Mouse (Mus musculus) limb, embryonic 12.5 days (tissue): ENCODE data around the gene Scamp5. TPM values are rescaled to one million over a fixed set of nuclear protein-coding genes. Genes with fewer than 3 reads are reported as not detected.

Experiments
- ATAC-seq: fragments of 200-750 bp; cut with Nextera tagmentation; 2 replicates; pipeline ENCODE4 v1.8.0; 2017; ENCODE audit warnings: low read depth, moderate TSS enrichment; ENCODE audit not compliant: insufficient number of reproducible peaks, insufficient read depth, low FRiP score, low TSS enrichment
- H3K27ac ChIP-seq: fragments of 300-500 bp; sonication (generic); 2 replicates; pipeline ENCODE4 v1.5.1; 2016; ENCODE audit warnings: mild to moderate bottlenecking, moderate library complexity
- H3K27me3 ChIP-seq: fragments of 300-500 bp; sonication (generic); 2 replicates; pipeline ENCODE4 v1.6.1; 2016; ENCODE audit warnings: mild to moderate bottlenecking, moderate library complexity
- H3K36me3 ChIP-seq: fragments of 300-500 bp; sonication (generic); 2 replicates; pipeline ENCODE4 v1.6.1; 2016; ENCODE audit warnings: mild to moderate bottlenecking, moderate library complexity
- H3K4me1 ChIP-seq: fragments of 300-500 bp; sonication (generic); replicated peaks from 2 replicates; pipeline ENCODE4 v1.6.1; 2016
- H3K4me2 ChIP-seq: fragments of 300-500 bp; sonication (generic); 2 replicates; pipeline ENCODE4 v1.6.1; 2016; ENCODE audit warnings: mild to moderate bottlenecking, moderate library complexity
- H3K4me3 ChIP-seq: fragments of 300-500 bp; sonication (generic); replicated peaks from 2 replicates; pipeline ENCODE4 v1.5.1; 2016; ENCODE audit warnings: mild to moderate bottlenecking
- H3K9ac ChIP-seq: fragments of 300-500 bp; sonication (generic); replicated peaks from 2 replicates; pipeline ENCODE4 v1.6.1; 2016; ENCODE audit warnings: mild to moderate bottlenecking, moderate library complexity
- H3K9me3 ChIP-seq: fragments of 300-500 bp; sonication (generic); 2 replicates; pipeline ENCODE4 v1.6.1; 2016; ENCODE audit warnings: mild to moderate bottlenecking, moderate library complexity
- WGBS: fragments of 180-500 bp; shearing (Covaris S2); methylation state at CpG from one replicate; pipeline ENCODE4 v1.1.7; 2016; 5-methylcytosine and 5-hydroxymethylcytosine counted together
- polyA plus RNA-seq: library from polyadenylated mRNA; unstranded; fragments of >200 nt; fragmentation: Nextera tagmentation; extraction: Ambion mirVana; gene quantifications from 2 replicates; pipeline ENCODE4 v1.2.1, GENCODE M21; 2016

Gene Scamp5
- polyA plus RNA-seq, 1 experiment from 2014 or later, result 10.6 TPM

DNA sequence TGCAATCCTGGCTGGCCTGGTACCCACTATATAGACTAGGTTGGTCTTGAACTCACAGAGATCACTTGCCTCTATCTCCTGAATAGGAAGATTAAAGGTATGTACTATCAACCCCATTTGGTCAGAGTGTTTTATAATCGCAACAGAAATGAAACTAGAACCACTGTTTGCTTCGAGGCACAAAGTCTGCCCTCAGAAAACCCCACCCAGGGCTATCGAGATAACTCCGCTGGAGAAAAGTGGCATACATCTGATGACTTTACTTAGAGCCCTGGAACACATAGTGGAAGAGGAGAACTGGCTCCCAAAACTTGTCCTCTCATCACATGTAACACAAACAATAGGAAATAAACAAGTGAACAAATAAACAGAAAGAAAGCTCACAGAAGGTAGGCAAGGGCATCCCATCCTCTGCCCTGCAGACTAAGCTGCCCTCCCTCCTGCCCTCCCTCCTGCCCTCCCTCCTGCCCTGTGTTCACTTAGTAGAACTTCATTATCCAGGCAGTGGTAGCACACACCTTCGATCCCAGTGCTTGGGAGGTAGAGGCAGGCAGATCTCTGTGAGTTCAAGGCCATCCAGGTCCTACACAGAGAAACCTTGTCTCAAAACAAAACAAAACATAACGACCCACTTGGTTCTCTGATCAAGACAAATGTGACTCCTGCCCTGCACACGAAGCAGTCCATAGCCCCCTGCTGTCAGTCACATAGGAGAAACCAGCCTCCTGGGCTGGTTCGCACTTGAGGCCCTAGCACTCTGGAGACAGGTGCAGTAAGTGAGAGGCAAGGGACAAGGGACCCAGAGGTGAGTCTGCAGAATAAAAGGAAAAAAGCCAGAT, 15.0 kb downstream of the Scamp5 start:
- H3K36me3 ChIP-seq, result no peaks in the 10 kb centered on the region
- no peak overlapping the region for H3K4me3 ChIP-seq
- H3K9me3 ChIP-seq, result no peaks in the 10 kb centered on the region
- H3K9ac ChIP-seq, result no peak overlapping the region
- no peaks in the 10 kb centered on the region for H3K4me1 ChIP-seq
- no peak overlapping the region for H3K27ac ChIP-seq
- no peak for ATAC-seq
- no peaks in the 10 kb centered on the region for H3K27me3 ChIP-seq
- WGBS, result 85% methylated on average over 8 of the region's 8 CpGs
- no peak overlapping the region for H3K4me2 ChIP-seq

DNA sequence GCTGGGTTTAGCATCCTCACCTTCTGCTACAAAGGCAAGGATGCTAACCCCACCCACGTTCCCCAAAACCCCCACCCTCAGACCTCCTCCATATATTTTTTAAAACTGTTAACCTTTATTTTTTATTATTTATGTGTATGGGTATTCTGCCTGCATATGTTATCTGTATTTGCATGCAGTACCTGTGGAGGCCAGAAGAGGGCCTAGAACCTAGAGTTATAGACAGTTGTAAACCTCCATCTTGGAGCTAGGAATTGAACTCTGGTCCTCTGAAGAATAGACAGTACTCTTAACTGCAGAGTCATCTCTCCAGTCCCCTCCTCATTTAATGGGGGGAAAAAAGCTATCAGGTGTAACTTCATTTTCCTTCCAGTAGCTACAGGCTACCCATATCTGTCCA, 18.1 kb downstream of the Scamp5 start:
- Histone ChIP-seq H3K4me2 (no peak overlapping the region), H3K4me3 (no peak overlapping the region), H3K36me3 (0 out of 2 replicates have a peak, but pooled peaks cover 4% of the 10 kb centered on the region), H3K27me3 (no peaks in the 10 kb centered on the region), H3K4me1 (no peaks in the 10 kb centered on the region), H3K9ac (no peak overlapping the region), H3K9me3 (no peaks in the 10 kb centered on the region), H3K27ac (no peak overlapping the region)
- WGBS, result 64% methylated on average over 1 of the region's 1 CpGs
- no peak for ATAC-seq

DNA sequence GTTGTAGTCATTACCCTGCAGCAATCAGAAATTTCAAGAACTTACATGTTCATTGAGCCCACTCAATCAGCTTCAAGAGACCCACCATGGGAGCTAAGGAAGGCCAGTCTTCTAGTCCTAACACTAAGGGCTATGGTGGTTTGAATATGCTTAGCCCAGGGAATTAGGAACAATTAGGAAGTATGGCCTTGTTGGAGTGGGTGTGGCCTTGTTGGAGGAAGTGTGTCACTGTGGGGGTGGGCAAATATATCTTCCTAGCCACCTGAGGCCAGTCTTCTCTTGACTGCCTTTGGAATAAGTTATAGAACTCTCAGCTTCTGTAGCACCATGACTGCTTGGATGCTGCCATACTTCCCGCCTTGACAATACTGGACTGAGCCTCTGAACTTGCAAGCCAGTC, 27.2 kb downstream of the Scamp5 start:
- 88% methylated on average over 1 of the region's 1 CpGs for WGBS
- H3K4me2 ChIP-seq, result no peak overlapping the region

DNA sequence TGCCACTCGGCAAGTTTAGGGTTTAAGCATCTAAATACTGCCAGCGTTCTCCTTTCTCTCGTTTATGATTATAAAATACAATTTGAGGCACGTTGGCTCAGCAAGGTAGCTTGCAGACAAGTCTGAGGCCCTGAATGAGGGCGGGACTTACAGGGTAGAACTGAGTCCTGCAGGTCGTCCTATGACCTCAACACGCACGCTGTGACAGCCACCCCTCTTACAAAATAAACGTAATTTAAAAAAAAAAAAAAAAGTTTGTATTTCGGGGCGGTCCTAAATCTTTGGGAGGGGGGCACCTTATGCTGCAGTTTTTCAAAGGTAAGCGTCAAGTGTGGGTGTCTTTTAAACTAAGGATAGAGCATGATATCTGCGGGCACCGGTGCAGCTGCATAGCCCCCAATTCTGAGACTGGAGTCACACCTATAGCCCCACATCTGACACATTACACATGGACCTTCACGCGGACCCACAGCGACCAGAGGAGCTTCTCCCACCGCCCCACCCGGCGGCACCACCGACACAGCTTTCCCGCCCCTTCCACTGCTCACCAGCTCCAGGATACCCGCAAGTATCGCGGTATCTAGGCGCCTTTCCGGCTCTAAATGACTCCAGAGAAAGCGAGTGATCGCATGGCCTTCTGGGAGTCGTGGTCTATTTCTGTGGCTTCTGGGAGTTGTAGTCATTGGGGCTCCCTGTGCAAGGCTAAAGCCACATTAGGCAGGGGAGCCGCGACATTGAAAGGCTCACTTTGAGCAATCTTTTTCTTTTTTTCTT, 28.2 kb downstream of the Scamp5 start, which contains the start of gene Ppcdc:
TSS of gene Ppcdc (minus strand) at position 603 of the 774 bp plus-strand sequence.
- Histone ChIP-seq H3K4me1 (no peaks in the 10 kb centered on the region; the same call in 1 of the 2 replicates), H3K4me3 (peak within 1 kb of the TSS; percentile 51), H3K27ac (peak within 1 kb of the TSS; percentile 77), H3K9ac (peak within 1 kb of the TSS; percentile 66), H3K36me3 (0 out of 2 replicates have a peak, but pooled peaks cover 1% of the 10 kb centered on the region), H3K27me3 (no peaks in the 10 kb centered on the region), H3K9me3 (no peaks in the 10 kb centered on the region), H3K4me2 (peak within 1 kb of the TSS; percentile 67)
- peak; percentile 96 for ATAC-seq
- 4% methylated on average over 32 of the region's 32 CpGs for WGBS

More for the DNA sequence above, 27.2 kb downstream of the Scamp5 start:
- Histone ChIP-seq H3K4me1 (no peaks in the 10 kb centered on the region; the same call in 1 of the 2 replicates), H3K36me3 (0 out of 2 replicates have a peak, but pooled peaks cover 6% of the 10 kb centered on the region), H3K27ac (no peak overlapping the region), H3K9ac (no peak overlapping the region), H3K4me3 (no peak overlapping the region), H3K9me3 (no peaks in the 10 kb centered on the region), H3K27me3 (no peaks in the 10 kb centered on the region)
- no peak for ATAC-seq

DNA sequence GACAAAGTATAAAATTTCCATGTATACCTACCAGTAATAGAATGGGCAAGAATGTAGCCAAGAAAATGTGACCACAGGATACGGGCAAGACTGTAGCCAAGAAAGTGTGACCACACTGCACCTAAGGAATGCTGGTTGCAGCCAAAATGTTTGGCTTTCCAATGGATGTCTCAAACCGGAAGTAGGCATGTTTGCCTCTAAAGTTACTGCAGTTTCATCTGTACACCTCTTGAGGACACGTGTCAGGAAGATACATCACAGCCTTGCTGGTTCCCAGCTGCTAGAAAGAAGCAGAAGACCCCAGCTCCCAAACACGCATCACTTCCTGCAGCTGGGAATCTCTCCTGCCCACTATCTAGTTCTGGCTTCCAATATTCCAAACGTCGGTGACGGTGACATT, 28.8 kb downstream of the Scamp5 start:
- Histone ChIP-seq H3K9me3 (no peaks in the 10 kb centered on the region), H3K4me3 (peak overlapping the region; percentile 51; the same call in 1 of the 2 replicates), H3K4me2 (peak overlapping the region; percentile 67), H3K4me1 (no peaks in the 10 kb centered on the region; the same call in 1 of the 2 replicates), H3K27me3 (no peaks in the 10 kb centered on the region), H3K27ac (no peak overlapping the region), H3K36me3 (no peaks in the 10 kb centered on the region), H3K9ac (no peak overlapping the region)
- 60% methylated on average over 7 of the region's 7 CpGs for WGBS
- no peak for ATAC-seq

DNA sequence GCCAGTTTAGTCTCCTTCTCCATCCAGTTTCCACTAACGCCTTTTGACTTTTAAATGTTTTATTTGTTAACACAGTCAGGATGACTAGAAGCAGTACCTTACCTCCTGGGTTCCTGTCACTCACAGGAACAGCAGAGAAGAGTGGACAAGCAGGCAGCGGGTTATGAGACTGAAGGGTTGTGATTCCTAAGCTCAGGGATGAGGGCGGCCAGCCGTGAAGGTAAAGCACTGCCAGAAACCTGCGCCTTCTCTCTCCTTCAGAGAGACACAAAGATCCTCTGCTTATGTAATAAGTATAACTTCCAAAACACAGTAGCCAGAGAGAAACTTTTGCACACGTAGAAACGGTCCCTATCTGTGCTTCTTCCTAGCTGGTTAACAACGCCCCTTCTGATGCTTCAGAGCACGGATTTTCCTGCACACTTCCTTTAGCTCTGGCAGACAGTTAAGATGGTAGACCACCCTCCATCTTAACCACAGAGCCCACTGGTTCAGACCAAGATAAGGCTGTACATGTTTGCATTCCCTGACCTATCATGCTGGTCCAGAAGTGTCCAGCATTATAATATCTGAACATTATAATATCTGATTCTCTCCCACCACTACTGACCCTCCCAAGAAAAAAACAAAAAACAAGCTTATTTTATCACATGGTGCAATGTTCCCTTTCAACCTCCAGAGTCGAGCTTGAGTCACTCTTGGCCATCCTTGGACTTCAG, 29.8 kb downstream of the Scamp5 start:
- 86% methylated on average over 10 of the region's 10 CpGs for WGBS
- H3K9me3 ChIP-seq, result no peaks in the 10 kb centered on the region
- no peak for ATAC-seq

DNA sequence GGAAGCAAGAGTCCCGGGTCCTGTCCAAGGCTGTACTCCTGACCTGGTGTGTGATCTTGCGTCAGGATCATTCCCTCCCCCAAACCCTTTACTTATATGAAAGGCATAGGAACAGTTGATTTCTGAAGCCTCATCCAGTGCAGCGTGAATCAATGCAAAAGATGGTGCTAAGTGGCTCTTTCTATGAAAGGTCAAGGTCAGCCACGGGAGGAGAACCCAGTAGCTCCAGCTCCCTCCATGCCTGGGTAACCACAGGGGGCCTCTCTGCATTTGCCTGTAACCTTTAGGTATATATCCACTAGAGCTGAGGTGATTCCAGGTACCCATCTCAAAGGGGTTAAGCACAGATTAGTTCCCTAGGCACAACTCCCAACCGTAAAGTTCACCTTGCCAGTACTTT, 31.7 kb downstream of the Scamp5 start:
- Histone ChIP-seq H3K36me3 (no peaks in the 10 kb centered on the region), H3K9me3 (no peaks in the 10 kb centered on the region), H3K27ac (no peak overlapping the region), H3K9ac (no peak overlapping the region), H3K27me3 (no peaks in the 10 kb centered on the region), H3K4me1 (peaks cover 11% of the 10 kb centered on the region), H3K4me2 (no peak overlapping the region), H3K4me3 (no peak overlapping the region)
- WGBS, result 90% methylated on average over 5 of the region's 5 CpGs
- ATAC-seq, result no peak

More for the DNA sequence above, 29.8 kb downstream of the Scamp5 start:
- no peaks in the 10 kb centered on the region for H3K27me3 ChIP-seq
- peaks cover 6% of the 10 kb centered on the region for H3K4me1 ChIP-seq
- H3K36me3 ChIP-seq, result no peaks in the 10 kb centered on the region
- H3K9ac ChIP-seq, result no peak overlapping the region
- no peak overlapping the region for H3K4me3 ChIP-seq
- H3K27ac ChIP-seq, result no peak overlapping the region
- H3K4me2 ChIP-seq, result no peak overlapping the region

DNA sequence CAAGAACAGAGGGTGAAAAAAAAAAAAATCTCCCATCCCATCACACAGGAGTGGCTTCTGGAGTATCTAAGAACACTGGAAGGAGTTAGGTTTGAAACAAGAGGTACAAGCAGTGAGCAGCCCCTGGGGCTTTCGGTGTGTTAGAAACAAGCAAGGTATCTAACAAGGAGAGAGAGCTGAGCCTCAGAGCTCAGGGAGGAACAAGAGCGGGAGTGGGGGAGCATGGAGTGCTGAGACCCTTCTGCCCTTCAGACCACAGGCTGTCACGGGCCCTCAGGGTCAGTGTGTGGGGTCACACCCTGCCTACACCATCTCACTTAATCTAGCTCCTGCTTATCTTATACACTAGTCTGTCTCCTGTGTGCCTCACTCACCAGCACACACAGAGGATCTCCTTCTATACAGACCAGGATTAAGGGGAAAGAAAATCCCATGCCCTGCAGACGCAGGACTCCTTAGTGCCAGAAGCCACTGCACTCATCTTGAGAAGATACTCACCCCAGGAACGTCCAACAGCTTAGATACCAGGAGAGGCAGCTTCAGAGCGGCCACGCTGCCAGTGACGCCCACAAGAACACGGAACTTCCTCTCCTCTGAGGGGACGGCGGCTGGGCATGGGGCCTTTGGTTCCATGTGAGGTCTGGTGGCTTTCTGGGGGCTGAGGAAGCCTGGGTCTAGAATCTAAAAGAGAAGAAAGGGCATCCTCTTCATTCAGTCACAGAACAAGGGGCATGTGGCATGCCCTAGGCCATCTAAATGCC, 33.3 kb downstream of the Scamp5 start:
- WGBS, result 87% methylated on average over 11 of the region's 11 CpGs

DNA sequence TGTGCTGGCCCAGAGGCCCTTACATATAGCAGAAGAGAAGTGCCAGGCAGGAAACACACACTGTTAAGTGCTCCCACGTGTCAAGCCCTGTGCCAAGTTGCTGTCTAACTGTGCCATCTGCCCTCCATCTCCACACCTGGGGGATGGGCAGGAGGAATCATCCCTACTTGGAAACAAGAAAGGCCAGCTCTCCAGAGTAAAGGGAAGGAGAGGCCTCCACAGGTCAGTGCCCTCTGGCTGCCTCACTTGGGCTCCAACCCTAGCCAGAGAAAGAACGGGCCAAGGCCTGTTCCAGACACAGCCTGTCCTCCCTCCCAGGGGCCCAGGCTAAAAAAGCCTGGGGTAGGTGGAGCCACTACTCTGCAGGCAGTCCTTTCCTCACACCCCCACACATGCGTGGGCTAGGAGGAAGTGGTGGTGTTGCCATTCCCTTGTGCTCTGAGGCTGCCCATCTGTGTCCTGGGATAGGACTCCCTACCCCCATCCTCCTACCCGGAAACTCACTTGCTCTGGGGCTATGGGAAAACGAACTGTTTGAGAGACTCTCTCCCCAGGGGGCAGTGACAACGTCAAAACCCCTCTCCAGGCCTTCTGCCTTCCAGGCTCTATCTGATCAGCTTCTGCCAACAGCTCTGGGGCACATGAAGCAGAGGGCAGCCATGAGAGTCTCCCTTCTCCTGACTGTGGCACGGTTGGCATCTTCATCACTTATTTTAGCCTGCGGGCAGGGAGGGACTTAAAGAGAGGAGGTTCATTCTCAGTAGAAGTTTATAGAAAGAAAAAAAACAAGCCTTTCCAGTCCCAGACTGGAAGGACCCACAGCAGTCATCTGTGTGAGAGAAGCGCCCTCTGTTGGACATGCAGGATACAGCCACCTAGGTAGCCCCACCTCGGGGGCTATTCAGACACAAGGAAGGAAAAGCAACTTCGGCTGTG, 34.5 kb downstream of the Scamp5 start:
- Histone ChIP-seq H3K4me1 (peaks cover 17% of the 10 kb centered on the region), H3K4me2 (peak overlapping the region; percentile 9; the same call in 1 of the 2 replicates), H3K27ac (peak overlapping the region; percentile 24), H3K9me3 (no peaks in the 10 kb centered on the region), H3K27me3 (no peaks in the 10 kb centered on the region), H3K4me3 (no peak overlapping the region), H3K36me3 (no peaks in the 10 kb centered on the region), H3K9ac (peak overlapping the region; percentile 35; the same call in 1 of the 2 replicates)
- peak; percentile 67; the same call in 1 of the 2 replicates for ATAC-seq
- WGBS, result 11% methylated on average over 11 of the region's 11 CpGs

More for the DNA sequence above, 33.3 kb downstream of the Scamp5 start:
- no peak for ATAC-seq
- H3K9ac ChIP-seq, result no peak overlapping the region
- no peak overlapping the region for H3K4me2 ChIP-seq
- peaks cover 11% of the 10 kb centered on the region for H3K4me1 ChIP-seq
- H3K27ac ChIP-seq, result no peak overlapping the region
- H3K27me3 ChIP-seq, result no peaks in the 10 kb centered on the region
- no peak overlapping the region for H3K4me3 ChIP-seq
- no peaks in the 10 kb centered on the region for H3K9me3 ChIP-seq
- H3K36me3 ChIP-seq, result no peaks in the 10 kb centered on the region
